Mouse (Mus musculus) retina, postnatal 1 day (tissue): ENCODE results near the gene Prr5.

Experiments used
- DNase-seq: peaks from one replicate; pipeline ENCODE4 v3.0.0-alpha.2; 2012

Prr5 gene

DNA sequence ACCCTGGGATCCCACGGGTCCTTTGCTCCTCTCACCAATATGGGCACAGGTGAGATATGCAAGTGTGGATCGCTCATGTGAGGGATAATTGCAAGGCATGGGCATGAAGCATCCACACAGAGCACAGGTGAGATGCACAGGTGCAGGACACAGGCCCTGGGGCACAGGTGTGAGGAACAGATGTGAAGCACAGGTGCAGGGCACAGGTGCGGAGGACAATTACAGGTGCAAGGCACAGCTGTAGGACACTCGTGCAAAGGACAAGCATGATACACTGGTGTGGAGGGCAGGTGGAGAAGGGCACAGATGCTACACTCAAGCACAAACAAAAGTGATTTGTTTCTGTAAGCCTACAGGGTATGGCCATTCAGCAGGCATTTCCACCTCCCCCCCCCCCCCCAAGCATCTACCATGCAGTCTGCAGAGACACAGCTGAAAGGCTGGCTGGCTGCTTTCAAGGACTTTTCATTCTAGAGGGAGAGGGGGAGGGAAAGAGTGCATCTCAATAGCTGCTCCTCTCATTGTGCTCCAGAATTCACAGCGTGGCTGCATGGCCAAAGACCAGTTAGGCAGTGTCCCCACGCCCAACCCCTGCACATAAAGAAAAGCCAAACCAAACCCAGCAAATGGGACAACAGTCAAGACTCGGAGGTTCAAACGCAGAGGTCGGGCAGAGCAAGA lies 11.9 kb upstream of the Prr5 start:
- DNase-seq: no peak

DNA sequence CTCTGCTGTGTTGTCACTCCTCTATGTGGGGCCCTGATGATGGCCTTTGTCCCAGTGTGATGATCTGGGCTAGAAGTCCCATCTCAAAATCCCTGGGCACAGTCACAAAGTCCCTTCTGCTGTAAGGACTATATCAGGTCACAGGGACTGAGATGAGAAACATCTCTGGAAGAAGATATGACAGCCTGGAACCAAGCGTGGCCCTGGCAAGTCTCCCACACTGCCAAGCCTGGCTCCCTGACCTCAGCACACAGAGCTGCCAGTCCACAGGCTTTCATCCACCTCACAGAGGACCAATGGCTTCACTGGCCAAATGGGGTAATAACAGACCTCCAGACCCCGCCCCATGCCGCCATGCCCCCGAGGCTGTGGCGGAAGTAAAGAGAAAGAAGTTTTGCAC lies 10.8 kb upstream of the Prr5 start:
- no peak for DNase-seq

DNA sequence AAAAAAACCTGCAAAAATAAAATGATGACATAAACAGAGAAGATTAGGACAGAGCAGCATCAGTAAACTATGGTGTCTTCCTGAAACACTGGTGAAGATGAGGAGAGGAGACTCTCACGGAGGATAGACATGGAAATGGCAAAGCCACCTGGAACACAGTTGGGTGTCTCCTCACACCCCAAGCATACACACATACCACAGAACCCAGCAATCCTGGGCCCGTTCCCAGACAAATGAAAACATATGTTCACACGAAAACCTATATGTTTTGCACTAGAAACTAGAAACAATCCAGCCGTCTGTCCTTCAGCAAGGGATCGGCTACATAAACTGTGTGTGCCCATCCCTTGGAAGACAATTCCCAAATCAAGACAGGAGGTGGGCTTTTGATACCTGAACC lies 9.6 kb upstream of the Prr5 start:
- DNase-seq: no peak

DNA sequence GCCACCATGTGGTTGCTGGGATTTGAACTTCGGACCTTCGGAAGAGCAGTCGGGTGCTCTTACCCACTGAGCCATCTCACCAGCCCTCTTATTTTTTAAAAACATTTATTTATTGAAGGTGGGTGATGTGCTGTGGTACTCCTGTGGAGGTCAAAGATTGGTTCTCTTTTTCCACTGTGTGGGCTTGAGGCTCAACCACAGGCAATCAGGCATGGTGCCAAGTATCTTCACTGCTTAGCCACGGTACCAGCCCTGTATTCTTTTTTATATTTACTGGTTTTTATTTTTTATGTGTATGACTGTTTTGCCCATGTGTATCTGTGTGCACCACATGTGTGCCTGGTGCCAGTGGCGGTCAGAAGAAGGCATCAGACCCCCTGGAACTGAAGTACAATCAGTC lies 8.1 kb upstream of the Prr5 start:
- no peak for DNase-seq

DNA sequence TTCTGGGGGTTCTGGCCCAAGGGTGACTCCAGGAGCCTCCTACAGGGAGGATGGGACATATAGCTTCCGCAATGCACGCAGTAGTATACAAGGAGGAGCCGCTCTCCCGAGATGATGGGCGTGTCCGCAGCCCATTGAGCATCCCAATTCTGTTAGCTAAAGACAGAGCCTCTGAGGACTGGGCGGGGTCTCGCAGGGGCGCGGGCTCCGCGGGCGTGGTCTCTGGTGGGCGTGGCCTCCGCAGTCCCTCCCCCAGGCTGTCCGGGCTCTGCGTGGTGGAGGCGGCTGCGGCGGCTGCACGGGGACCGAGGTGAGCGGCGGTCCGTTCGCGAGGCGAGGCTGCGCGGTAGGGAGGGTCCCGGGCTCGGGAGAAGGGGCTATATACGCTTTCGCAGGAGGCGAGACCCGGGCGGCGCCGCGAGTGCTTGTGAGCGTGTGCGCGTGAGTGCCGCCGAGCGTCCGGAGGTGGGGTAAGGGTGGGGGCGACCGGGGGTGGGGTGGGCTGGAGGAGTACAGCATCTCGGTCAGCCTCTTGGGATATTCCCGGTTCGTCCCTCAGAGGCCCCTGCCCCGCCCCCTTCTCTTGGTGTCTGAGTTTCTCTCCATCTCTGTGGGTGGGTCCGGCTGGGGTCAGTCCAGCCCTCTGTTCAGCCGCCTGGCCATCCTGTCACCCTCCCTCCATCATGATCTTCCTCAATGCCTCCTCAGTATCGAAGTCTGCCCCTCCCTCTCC lies 6.3 kb upstream of the Prr5 start:
- peak; percentile 86 for DNase-seq

DNA sequence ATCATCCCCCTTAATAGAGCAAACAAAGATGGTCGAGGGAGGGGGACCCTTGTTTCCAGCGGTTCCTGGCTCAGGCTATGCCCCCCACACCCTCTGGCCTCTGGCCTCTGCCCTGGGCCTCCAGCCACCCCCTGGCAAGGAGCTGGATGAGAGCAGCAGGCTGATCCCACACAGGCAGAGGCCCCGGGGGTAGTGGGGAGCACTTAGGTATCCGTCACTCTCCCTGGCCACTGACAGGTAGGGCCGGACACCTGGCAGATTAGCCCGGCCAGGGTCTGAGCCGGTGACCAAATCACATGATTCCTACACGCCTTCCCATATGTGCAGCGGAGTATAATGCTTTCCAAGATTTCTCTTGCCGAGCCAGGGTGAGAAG lies 5.7 kb upstream of the Prr5 start:
- peak; percentile 32 for DNase-seq

DNA sequence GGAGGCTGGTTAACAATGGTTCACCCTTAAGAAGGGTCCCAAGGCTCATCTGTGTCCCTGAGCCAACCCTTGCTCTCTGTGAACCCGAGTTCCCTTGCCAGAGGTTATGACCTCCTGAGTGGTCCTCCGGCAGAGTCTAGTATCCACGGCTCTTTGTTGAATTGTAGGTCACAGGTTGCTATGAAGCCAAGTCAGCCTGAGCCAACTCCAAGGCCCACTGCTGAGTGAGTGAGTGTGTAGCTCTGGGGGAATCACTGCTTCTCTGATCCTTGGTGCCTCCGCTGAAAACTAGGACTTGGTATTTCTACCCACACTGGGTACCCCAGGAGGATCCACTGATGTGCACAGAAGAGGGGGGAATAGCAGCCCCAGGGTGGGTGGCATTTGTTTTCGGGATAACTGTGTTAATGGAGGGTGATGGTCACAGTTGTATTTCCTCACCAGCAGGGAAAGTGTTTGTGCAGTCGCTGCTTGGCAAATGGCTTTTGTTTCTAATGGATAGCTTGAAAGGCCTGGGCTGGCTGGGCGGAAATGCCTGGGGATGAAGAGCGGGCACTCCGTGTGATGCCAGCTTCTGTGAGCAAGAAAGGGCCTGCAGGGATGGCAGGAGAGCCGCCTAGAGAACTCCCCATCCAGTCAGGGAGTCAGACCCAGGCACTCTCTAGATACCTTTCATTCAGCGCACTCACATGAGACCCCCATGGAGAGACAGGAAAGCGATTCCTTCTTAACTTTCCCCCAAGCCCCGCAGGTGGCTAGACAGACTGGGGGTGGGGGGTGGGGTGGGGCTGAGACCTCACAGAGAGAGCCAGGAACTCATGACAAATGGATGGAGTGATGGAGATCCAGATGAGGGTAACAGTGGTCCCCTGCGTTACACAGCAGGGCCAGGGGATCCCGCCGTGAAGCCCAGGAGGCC lies 4.6 kb upstream of the Prr5 start:
- peak; percentile 35 for DNase-seq

DNA sequence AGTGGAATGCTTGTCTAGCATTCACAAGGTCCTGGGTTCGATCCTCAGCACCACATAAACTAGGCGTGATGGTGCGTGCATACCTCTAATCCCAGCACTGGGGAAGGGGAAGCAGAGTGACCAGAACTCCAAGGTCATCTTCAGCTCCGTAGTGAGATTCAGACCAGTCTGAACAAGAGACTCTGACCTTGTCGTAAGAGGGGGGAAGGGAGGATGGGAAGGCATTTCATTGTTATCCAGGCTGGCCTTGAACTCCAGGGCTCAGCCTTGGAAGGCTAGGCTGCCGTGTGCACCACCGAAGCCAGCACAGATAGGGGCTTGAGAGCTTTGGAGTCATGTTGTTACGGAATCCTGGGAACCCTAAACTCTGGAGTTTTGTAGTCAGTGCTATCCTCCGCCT lies 3.8 kb upstream of the Prr5 start:
- no peak for DNase-seq

DNA sequence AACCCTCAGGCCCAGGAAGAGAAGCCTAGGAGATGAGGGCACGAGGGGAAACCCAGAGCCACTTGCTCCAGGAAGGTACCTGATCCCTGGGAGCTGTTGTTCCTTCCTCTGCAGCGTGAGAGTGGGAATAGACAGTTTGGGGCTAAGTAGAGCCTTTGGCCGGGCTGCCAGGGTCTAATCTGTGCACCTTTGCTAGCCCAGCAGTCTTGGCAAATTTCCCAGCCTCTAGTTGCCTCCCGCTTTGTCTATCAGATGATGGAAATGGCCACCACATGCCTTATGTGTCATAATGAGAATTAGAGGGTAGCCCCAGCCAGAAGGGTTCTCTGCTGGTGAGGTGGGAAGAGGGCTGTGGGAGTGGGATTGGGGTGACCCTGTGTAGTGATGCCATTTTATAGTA lies 3.4 kb upstream of the Prr5 start:
- no peak for DNase-seq

DNA sequence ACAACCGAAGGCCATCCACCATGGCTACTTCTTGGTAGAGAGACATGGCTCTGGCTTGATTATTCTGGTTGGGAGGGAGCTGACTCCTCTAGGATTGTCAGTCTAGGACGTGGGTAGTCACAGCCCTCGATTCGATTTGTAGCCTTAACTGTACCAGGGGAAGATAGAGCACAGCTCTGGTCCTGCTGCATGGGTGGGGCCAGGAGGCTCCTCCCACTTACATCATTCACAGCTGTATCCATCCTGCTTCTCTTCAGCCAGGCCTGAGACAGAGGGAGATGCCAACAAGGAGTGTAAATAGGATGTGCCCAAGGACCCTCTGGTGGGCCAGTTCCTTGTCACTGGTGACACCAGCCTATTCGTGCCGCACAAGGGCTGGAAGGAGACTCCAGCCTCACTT lies 1.8 kb upstream of the Prr5 start:
- DNase-seq: no peak

DNA sequence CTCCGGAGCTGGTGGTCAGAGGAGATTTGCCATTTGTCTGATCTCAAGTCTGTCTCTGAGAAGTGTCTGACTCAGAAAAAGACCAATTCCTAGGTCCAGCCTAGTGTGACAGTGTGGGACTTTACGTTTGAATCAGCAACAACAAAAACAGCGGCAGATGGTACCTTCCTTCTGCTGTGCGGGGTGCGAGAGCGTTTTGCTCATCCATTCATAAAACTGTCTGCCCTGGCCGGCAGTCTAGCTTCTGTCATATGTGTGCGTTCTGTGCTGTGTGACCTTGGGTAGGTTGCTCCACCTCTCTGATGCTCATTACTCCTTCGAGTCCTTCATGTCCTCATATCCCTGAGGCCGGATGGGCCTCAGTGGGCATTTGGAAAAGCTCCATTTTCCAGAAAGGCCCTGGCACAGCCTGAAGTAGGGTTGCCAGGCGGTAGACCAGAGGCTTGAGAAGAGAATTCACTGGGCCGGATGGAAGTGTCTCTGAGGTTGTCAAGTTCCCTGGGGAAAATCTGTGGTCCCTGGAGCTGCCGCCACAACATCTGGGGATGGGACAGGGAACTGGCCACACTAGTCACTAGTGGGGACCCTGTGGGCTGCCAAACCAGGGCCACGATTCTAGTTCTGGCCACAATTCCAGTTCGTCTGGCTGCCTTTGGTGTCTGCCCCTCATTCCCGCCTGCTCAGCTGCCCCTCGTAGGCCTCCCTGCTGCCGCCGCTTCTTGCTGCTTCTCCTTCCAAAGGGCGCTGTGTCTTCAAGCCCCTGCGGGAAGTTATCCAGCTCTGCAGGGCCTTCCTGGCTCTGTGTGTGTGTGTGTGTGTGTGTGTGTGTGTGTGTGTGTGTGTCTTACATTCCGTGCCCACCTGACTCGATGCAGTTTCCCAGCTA lies 594 bp downstream of the Prr5 start:
- DNase-seq: no peak

DNA sequence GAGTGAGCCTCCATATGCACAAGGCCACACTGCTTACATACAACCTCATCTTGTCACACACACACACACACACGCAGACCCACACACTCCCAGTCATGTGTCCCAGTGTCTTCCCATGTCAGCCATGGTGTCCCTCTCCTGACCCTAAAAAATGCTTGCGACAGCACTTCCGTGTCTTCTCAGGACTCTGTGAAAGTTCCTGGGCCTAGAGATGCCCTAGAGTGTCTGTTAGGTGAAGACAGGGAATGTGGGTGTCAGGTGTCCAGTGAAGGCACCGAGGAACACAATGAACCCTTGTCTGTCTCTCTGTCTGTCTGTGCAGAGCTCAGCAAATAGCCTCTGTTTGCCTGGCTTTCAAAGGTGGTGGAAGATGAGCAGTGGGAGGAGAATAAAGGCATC lies 1.2 kb downstream of the Prr5 start:
- DNase-seq: no peak

DNA sequence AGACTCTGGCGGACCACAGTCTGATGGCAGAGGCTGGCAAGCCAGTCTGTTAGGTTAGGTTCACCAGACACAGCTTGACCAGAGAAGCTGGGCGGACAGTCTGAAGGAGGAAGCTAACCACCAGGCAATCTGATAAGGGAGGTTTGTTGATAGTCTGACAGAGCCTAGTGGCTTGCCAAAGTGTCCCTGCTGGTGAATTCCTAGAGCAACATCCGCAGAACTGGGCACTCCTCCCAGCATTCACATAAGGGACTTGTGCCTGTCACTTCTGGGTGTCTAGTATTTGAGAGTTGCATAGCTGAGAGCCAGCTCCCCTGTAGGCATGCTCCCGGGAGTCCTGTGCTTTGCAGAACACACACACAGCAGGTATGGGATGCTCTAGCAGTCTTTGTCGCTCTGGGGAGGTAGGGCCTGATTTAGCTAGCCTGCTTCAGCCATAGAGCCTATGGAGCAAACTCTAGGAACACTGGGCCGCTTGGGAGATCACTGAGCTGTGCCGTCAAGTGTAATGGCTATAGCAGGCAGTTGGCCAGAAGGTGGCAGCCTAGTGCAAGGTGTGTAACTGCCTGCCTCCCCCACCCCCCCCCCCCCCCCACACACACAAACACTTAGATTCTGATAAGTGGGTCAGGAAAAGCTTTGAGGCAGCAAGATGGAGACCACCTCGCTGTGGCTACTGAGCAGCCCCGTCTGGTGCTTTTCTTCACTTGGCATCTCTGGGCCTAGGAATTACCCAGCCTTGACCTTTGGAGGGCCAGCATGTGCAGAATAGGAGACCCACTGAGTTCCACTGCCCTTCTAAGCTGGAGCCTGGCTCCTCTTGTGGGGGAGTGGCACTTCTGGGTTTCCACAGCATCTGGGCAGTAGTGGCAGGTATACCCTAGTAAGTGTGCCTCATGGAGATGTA lies 2.2 kb downstream of the Prr5 start:
- DNase-seq: peak; percentile 70

DNA sequence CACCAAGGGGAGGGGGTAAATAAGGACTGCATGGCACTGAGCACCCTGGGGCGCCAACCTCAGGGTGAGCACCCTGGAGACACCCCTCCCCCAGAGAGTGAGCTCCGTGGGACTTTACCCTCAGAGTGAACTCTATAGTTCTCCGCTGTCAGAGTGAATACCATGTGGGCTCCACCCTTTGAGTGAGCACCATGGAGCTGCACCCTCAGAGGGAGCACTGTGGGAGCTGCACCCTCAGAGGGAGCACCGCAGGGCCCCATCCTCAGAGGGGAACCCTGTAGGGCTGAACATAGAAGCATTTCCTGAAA lies 2.8 kb downstream of the Prr5 start:
- DNase-seq: no peak

DNA sequence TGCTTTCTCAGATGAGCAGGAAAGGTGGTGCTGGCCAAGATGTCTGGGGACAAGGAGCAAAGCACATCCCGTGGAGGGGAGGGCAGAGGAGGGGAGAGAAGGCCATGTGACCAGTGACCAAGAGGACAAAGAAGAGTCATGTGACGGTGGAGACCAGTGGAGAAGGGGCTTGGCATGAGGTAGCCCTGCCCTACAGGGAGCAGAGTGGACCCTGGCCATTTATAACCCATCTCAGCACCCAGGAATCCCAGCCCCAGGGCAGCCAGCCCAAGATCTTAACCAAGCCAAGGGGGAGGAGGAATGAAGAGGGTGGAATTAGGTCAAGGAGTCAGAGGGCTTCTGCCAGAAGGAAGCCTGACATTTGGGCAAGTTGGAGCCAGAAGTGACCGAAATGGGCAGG lies 3.2 kb downstream of the Prr5 start:
- DNase-seq: no peak

DNA sequence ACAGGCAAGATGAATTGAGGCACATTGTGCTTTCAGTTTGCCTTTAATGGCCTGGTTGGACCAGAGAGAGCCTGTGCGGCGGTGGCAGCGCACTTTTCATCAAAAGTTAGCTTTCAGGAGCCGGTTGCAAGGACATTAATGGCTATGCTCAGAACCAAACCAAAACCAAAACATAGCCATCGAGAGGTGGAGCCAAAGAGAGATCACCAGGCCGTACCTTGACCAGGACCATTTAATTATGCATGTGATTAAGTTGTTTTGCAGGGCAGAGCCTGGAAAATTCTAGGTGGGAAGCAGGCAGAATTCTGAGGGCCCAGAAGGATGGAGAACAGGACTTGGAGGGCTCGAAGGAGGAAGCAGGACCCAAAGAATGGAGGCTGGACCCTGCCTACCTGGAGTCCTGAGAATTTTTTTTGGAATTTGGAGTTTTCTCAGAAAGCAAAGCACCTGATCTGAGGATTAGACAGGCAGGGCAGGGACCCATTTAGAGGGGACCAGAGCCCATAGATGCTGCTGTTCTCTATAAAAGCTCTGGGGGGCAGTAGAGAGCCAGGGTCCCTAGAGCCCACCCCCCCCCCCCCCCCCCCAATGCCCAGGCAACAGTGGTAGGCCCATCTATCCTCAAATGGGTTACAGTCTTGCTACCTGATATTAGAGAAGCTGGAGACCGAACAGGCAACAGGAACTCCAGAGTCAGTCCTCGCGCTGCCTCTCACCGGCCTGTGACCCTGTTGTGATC lies 5.1 kb downstream of the Prr5 start:
- DNase-seq: no peak

DNA sequence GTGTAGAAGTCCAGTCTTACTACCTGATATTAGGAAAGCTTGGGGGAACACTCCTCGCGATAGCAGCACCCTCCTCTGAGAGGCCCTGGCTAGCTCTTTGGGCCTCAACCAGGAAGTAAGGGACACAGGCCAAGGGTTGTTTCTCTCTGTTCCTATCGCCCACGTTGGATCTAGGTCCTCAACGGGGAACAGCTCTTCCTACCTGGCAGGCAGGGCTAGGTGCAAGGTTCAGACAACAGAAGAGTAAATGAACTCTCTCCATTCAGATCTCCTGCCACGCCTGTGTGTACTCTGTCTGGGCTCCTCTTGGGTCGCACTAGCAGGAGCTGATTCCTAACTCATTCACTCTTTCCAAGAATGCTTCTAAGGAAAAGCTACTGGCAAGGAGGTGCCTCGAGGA lies 5.9 kb downstream of the Prr5 start:
- no peak for DNase-seq

DNA sequence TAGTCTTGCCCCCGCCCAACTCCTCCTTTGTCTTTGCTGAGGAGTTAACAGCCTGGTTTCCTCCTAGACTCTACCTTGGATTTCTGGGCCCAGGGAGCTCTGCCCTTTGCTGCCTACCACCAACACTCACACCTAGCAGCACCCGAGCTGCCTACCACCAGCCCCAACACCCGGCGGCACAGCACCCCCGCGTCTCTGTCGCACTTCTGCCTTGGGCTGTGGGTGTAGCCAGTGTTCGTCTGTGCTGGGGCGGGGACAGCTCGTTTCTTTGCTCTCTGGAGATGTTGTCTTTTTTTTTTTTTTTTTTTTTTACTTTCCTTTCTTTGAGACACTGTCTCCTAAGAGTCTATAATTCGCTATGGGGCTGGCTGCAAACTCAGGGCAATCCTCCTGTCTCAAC lies 8.5 kb downstream of the Prr5 start:
- no peak for DNase-seq

DNA sequence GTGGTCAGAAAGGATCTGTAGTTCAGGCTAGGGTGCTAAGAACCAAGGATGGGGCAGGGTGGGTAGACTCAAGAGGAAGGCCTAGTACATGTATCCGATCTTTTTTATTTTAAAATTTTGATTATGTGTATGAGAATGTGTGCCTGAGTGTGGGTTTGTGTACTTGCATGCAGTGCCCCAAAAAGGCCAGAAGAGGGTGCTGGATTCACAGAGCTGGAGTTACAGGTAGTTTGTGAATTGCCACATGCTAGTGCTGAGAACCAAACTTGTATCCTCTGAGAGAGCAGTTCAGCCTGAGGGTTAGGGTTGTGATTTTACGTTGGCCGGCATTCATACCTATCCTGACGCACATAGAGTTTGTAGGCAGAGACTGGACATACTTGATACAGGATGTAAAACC lies 9.7 kb downstream of the Prr5 start:
- DNase-seq: no peak

DNA sequence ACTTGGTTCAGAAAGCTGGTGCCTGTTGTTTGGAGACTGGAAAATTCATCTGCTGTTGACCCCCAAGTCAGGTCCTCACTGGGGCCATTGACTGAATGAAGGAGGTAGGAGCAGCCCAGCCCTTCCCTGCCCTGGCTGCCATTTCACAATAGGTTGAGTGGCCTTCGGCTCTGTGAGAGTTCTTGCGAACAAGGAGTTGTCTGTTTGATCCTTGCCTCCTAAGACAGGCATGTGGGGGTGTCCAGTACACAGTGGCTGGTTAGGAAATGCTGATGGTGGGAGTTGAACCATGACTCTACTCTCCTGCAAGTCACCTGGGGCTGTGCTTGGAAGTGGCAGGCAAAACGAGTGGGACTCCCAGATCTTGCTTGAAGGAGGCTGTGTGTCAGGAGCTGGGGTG lies 10.4 kb downstream of the Prr5 start:
- no peak for DNase-seq
